Mouse (Mus musculus): ENCODE results near the gene Fbn1. TPM values are rescaled to one million over a fixed set of nuclear protein-coding genes. Genes with fewer than 3 reads are reported as not detected.

Gene Fbn1
- total RNA-seq, 2 experiments from 2014 or later = 8.7 to 10.4 TPM

DNA sequence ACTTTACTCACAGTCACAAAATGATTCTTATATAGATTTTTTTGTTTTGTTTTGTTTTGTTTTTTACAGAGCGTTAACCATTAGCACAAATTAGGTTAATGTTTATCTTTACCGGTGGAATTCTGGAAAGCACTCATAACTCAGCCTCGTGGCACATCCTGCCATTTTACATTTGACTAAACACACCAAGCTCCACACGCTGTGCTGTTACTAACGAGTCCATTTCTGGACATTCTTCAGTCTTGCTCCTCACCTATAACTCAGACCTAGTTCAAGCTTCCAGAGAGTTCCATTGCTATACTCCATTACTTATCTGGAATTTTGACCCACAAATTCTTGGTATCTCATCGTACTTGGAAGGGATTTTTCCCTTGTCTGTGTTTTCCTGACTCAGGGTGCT is 116.2 kb downstream of the Fbn1 start:
- H3K27ac ChIP-seq = no peak overlapping the region
- TF ChIP-seq CTCF (conservative IDR thresholded peaks at IDR 0.05) = no peak
- no peak overlapping the region for H3K4me3 ChIP-seq
- no peak for DNase-seq (ENCODE audit: low spot score in 2 of 2)

DNA sequence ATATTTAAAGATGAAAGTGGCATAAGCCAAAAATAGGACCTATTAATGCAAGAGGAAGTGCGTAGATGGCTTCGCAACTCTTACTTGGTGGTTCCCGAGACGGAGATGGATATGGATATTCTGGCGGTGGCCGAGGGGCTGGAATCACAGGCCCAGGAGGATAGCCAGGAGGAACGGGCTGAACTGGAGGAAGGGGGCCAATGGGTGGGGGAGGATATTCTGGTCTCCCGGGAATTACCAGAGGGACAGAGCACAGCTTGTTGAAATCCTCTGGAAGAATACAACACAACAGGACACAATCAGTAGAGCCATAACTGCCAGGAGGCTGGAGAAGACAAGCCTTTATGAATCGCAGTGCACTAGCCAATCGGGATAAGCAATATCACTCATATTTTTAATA is 118.0 kb downstream of the Fbn1 start:
- Histone ChIP-seq H3K4me3 (no peak overlapping the region), H3K27ac (no peak overlapping the region)
- DNase-seq (ENCODE audit: low spot score in 2 of 2) = no peak
- TF ChIP-seq CTCF (conservative IDR thresholded peaks at IDR 0.05) = no peak

DNA sequence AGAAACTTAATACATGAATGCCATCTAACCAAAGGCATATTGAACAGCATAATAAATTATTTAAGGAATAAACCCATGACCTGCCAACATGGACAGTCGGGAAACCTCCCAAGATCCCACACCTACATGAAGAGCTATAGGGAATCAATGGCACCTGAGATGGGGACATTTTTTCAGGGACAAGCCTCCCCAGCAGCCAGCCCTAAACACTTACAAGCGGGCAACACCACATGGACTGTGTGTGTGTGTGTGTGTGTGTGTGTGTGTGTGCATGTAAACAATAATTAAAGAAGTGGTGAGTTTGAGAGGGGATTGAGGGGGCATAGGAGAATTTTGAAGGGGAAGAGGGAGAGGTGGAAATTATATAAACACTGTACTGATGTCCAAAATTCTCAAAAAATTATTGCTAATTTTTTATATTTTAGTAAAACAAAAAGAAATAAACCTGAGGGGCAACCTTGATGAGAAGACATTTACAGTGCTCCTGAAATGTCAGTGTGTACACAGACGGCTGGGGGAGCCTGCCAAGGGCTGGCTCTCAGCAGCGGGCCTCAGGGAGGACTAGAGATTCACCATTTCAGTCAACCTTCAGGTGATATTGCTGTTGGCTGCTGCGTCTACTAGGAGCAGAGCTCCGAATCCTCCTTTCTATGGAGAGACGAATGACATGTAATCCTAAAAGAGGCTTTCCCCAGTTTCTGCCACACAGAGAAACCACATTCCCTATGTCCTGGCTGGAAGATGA is 121.4 kb downstream of the Fbn1 start:
- TF ChIP-seq CTCF (conservative IDR thresholded peaks at IDR 0.05) = no peak
- Histone ChIP-seq H3K4me3 (no peak overlapping the region), H3K27ac (no peak overlapping the region)
- DNase-seq (ENCODE audit: low spot score in 2 of 2) = no peak

DNA sequence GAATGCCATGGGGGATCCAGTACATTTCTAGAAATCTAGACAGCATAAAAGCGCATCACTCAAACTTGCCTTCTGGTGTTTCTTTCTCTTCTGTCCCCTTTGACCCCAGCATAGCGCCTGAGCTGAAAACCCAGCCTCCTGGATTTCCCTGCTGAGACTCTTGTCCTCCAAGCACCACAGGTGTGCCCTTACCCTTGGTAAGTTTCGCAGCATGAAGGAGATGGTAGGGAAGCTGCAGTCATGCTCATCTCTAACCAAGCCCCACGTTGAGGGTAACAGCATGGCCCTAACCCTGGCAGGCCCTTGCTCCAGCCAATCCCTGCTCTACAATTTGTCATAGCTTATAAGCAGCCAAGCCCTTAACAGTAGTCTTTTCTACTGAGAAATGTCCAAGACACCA is 122.9 kb downstream of the Fbn1 start:
- TF ChIP-seq CTCF (conservative IDR thresholded peaks at IDR 0.05) = no peak
- DNase-seq (ENCODE audit: low spot score in 2 of 2) = no peak
- H3K4me3 ChIP-seq = no peak overlapping the region
- no peak overlapping the region for H3K27ac ChIP-seq

DNA sequence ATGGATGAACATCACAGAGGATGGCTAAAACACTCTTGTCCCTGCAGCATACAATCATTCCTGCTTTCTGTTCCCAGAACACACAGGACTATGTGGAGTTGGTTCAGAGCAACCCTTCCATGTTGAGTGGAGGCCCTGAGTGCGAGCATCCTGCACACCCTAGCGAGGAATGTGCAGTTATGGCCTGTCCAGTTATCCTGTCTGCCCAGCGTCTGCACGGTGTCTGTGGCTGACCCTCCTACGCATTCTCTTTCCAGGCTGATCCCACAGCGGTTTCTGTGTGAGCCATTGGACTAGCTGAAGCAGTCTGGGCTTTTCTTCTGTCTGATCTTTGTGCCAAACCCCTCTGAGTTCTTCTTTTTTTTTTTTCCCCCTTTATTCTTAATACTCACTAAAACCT is 123.4 kb downstream of the Fbn1 start:
- no peak overlapping the region for H3K27ac ChIP-seq
- no peak for TF ChIP-seq CTCF (conservative IDR thresholded peaks at IDR 0.05)
- H3K4me3 ChIP-seq = no peak overlapping the region
- DNase-seq (ENCODE audit: low spot score in 2 of 2) = no peak

DNA sequence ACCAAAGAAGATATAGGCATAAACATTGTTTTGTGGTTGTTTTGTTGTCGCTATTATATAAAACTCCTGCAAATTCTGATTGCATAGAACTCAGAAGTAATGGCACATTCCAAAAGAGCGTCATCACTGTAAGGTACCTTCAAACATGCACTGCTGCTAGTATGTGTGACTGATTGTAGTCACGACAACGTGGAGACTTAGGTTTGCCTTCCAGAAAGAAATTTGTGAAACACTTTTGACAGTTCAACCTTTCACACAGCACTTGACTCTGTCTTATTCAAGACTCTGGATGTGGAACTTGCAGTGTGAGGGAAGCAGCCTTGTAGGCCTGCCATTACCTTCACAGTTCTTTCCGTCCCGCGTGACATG is 124.5 kb downstream of the Fbn1 start:
- DNase-seq (ENCODE audit: low spot score in 2 of 2) = no peak
- TF ChIP-seq CTCF (conservative IDR thresholded peaks at IDR 0.05) = no peak
- Histone ChIP-seq H3K27ac (no peak overlapping the region), H3K4me3 (no peak overlapping the region)

DNA sequence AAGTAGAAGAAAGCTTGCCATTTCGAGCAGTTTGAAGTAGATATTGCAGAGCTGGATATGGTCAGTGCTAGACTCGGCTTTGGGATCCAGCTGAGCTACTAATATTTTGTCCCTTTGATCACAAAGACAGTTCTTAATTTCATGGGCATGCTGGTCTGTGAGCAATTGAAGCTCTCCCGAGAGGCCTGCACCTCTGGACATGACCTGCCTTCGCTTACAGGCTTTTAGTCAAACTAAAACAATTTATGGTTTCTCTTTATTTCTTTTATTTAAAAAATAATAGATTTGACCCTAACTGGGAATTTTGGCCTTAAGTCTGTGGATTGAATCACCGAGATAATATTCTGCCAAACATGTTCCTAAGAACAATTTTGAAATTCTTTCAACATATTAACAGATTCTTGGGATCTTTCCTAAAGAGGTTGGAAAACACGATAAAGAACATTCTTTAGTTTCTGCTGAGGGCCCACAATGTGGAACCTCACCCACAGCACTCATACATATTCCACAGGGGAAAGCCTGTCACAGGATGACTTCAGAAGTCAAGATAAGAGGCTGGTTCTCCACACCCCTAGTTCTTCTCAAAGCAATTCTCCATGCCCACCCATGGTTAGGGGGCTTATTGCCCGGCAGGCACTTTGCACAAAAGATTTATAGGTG is 125.0 kb downstream of the Fbn1 start:
- H3K27ac ChIP-seq = no peak overlapping the region
- DNase-seq (ENCODE audit: low spot score in 2 of 2) = no peak
- no peak overlapping the region for H3K4me3 ChIP-seq
- TF ChIP-seq CTCF (conservative IDR thresholded peaks at IDR 0.05) = no peak

DNA sequence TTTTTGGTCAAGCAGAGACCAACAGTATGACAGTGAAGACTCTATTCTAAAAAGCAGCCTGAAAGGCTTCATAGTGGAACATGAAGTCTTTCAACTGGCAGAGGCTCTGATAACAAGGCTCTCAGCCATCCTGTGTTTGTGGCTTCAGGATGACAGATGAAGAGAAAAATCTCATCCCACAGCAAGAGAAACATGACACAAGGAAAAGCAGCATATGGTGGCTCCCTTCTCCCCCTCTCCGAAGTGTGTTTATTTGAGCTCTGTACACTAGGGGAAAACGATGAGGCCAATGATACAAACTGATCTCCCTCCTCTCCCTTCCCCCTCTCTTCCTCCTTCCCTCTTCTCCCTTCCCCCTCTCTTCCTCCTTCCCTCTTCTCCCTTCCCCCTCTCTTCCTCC is 127.7 kb downstream of the Fbn1 start:
- peak in 1 of 2 experiments; percentile 54 for DNase-seq (ENCODE audit: low spot score in 2 of 2)
- no peak overlapping the region for H3K4me3 ChIP-seq
- no peak for TF ChIP-seq CTCF (conservative IDR thresholded peaks at IDR 0.05)
- 0 out of 2 replicates have a peak overlapping the region, but pooled peaks have one; percentile 29 for H3K27ac ChIP-seq

DNA sequence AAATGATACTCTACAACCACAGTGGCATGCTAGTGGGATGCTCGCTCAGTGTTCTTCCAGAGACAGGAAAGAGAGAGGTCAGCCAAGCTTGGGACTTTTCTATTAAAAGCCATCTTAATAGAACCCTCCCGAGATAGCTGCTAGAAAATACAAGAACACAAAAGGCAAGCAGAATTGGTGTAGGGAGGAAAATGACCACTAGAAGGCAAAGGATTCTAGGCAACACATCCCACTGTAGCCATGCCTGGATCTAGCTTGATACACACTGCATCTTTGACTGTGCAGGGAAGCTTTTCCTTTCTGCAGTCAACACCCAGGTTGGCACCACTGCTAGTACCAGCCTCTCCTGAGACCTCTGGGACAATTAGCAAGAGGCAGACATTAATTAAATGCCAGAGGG is 128.6 kb downstream of the Fbn1 start:
- H3K27ac ChIP-seq = no peak overlapping the region
- DNase-seq (ENCODE audit: low spot score in 2 of 2) = no peak
- no peak overlapping the region for H3K4me3 ChIP-seq
- TF ChIP-seq CTCF (conservative IDR thresholded peaks at IDR 0.05) = peak; percentile 26

DNA sequence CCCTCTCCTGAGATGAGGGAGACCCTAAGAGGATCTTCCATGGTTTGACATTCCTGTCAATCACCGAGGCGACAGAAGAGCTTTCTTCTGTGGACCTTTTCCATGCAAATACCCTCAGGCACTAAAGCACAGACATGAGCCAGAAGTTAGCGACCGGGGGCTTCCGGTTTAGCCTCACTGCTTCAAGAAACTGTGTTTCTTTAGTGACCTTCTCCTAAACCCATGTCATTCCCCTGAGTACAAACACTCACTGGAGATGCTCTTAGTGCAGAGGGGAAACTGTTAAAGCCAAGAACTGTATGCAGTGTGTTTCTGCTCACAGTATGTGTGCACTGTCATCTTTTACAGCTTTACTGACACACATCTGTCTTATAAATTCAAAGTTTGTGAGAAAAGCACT is 131.9 kb downstream of the Fbn1 start:
- no peak overlapping the region for H3K4me3 ChIP-seq
- DNase-seq (ENCODE audit: low spot score in 2 of 2) = no peak
- H3K27ac ChIP-seq = no peak overlapping the region
- no peak for TF ChIP-seq CTCF (conservative IDR thresholded peaks at IDR 0.05)

DNA sequence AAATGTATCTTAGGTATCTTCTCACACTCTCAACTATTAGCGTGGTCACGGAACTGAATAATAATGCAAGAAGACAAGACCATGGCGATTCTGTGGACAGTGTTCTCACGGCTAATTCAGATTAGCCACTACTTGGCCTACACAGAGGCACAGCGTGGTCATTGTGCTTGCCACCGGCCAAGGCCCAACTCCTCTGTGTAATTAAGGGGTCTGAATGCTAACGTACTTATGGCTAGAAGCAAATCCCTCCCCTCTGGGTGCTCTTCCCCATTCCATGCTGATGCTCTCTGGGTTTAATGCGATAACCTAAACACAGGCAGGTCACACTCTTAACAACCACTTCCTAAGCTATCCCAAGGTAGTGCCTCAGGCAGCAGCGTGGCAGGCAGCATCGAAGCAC is 132.5 kb downstream of the Fbn1 start:
- DNase-seq (ENCODE audit: low spot score in 2 of 2) = no peak
- Histone ChIP-seq H3K4me3 (no peak overlapping the region), H3K27ac (no peak overlapping the region)
- TF ChIP-seq CTCF (conservative IDR thresholded peaks at IDR 0.05) = no peak

DNA sequence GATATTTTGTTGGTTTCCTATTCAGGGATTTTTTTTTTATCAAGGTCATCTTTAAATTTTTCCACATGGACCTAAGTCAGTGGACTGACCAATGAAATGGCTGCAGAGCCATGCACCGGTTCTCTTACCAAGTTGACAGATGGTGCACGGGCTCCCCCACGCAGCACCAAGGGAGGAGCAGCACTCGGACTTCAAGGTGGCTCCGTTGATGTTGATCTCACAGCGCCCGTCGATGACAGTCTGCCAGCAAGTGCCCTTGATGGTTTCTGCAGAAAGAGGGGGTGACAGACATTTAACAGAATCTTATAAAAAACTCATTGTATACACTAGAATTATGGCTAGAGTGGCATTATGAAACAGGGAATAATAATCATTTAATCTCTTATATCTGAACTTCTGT is 138.1 kb downstream of the Fbn1 start:
- TF ChIP-seq CTCF (conservative IDR thresholded peaks at IDR 0.05) = no peak
- no peak for DNase-seq (ENCODE audit: low spot score in 2 of 2)

DNA sequence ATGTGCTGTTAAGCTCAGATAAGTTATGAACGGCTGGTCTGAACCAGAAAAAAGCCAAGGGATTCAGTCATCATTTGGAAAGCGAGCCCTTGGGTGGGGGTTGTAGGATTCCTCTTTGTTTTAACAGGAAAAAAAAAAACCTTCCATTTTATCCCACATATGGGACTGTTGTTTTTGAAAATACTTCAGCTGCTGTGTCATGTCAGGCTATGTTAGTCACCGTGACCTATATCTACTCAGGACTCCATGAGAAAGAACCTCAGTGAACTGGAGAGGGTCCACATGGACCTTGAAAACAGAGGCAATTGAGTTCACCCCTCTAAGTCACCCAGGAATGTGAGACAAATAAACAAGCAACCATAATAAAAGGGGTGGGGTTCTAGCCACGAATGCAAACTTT is 139.2 kb downstream of the Fbn1 start:
- Histone ChIP-seq H3K4me3 (no peak overlapping the region), H3K27ac (no peak overlapping the region)
- no peak for TF ChIP-seq CTCF (conservative IDR thresholded peaks at IDR 0.05)
- peak in 1 of 2 experiments; percentile 36 for DNase-seq (ENCODE audit: low spot score in 2 of 2)

More for the DNA sequence above, 138.1 kb downstream of the Fbn1 start:
- H3K27ac ChIP-seq = no peak overlapping the region
- no peak overlapping the region for H3K4me3 ChIP-seq

DNA sequence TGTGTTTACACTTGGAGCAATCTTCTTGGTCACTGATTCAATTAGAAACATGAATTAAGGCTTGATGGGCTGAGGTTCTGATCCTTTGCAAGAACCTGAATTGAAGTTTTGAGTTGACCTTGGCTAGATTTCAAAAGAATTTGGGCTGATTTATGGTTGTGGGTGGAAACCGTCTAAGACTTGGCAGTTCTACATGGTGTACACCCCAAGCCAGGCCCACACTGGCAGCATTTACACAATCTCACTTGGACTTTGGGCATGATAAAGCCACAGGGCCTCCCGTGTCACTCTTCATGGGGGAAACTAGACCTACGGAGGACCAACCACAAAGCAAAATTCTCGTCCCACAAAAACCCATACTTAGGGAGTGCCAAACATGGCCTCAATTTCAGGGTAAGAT is 146.1 kb downstream of the Fbn1 start:
- Histone ChIP-seq H3K4me3 (no peak overlapping the region), H3K27ac (no peak overlapping the region)
- DNase-seq (ENCODE audit: low spot score in 2 of 2) = no peak
- no peak for TF ChIP-seq CTCF (conservative IDR thresholded peaks at IDR 0.05)

Measured in layer of hippocampus, adult 2 months (tissue).